Mouse (Mus musculus) hematopoietic stem cell, adult 5-6 weeks (primary cell): ENCODE measurements at regions not wholly inside any gene's neighbourhood (a gene's known extent, or its start where the extent isn't known, plus 50 kb on each side); places are given as distances from the start of the nearest gene placed in this dataset.

Experiments
- ATAC-seq, 2 experiments: fragments of 125-278 bp in 1 of 2; replicated peaks in 1 of 2; 2 replicates each; pipeline ENCODE4 v1.8.0; 2016 to 2017; ENCODE audit warnings: inconsistent platforms in 2 of 2, mild to moderate bottlenecking in 2 of 2, moderate number of reproducible peaks in 2 of 2, low read depth in 1 of 2, moderate TSS enrichment in 1 of 2; ENCODE audit not compliant: low FRiP score in 2 of 2, poor library complexity in 2 of 2, severe bottlenecking in 2 of 2, insufficient read depth in 1 of 2, low TSS enrichment in 1 of 2

GRCm38 (mm10) chr10:61034056-61034455, 55.1 kb upstream of the Pcbd1 start:
- ATAC-seq = no peak

GRCm38 (mm10) chr10:61028598-61028997, 60.5 kb upstream of the Pcbd1 start:
- ATAC-seq = no peak

GRCm38 (mm10) chr10:61027215-61027614, 61.9 kb upstream of the Pcbd1 start:
- no peak for ATAC-seq

GRCm38 (mm10) chr10:61025061-61025460, 64.1 kb upstream of the Pcbd1 start:
- ATAC-seq = no peak

- ATAC-seq = no peak
These were observed 65.0 kb upstream of the Pcbd1 start for GRCm38 (mm10) chr10:61024166-61024565.

GRCm38 (mm10) chr10:61023431-61023830, 65.7 kb upstream of the Pcbd1 start:
- ATAC-seq = no peak

GRCm38 (mm10) chr10:61019566-61019965, 69.6 kb upstream of the Pcbd1 start:
- no peak for ATAC-seq

GRCm38 (mm10) chr10:61012199-61012695, 76.9 kb upstream of the Pcbd1 start:
- no peak for ATAC-seq

GRCm38 (mm10) chr10:61010697-61011096, 78.4 kb upstream of the Pcbd1 start:
- ATAC-seq = no peak

GRCm38 (mm10) chr10:61007403-61007802, 81.7 kb upstream of the Pcbd1 start:
- ATAC-seq = no peak

- ATAC-seq = no peak
These were observed 87.4 kb upstream of the Pcbd1 start for GRCm38 (mm10) chr10:61001745-61002160.

GRCm38 (mm10) chr10:60997393-60997792, 91.7 kb upstream of the Pcbd1 start:
- ATAC-seq = no peak

GRCm38 (mm10) chr10:60995908-60996640, 93.1 kb upstream of the Pcbd1 start:
- ATAC-seq = no peak

GRCm38 (mm10) chr10:60985109-60985576, 104.0 kb upstream of the Pcbd1 start:
- ATAC-seq = no peak

GRCm38 (mm10) chr10:60981770-60982169, 107.4 kb upstream of the Pcbd1 start:
- ATAC-seq = no peak

- ATAC-seq = no peak
These were observed 115.5 kb upstream of the Pcbd1 start for GRCm38 (mm10) chr10:60973615-60974014.

- ATAC-seq = no peak
These were observed 124.3 kb upstream of the Pcbd1 start for GRCm38 (mm10) chr10:60964843-60965242.

GRCm38 (mm10) chr10:60957820-60958233, 126.4 kb upstream of the Unc5b start:
- ATAC-seq = peak; percentile 36 to 70; a peak in 2 of 4 replicates

- no peak for ATAC-seq
These were observed 124.1 kb upstream of the Unc5b start for GRCm38 (mm10) chr10:60955467-60955866.
